Mouse (Mus musculus) embryonic fibroblast, embryonic 13.5 days (primary cell): ENCODE measurements at regions not wholly inside any gene's neighbourhood (a gene's known extent, or its start where the extent isn't known, plus 50 kb on each side); places are given as distances from the start of the nearest gene placed in this dataset.

Experiments used
- H3K27ac ChIP-seq: 2 replicates; pipeline ENCODE4 v1.5.1; 2012; ENCODE audit warnings: low read length, control low read depth, inconsistent platforms; ENCODE audit not compliant: insufficient read depth
- H3K4me1 ChIP-seq: 2 replicates; pipeline ENCODE4 v1.6.1; 2011; ENCODE audit warnings: low read length; ENCODE audit not compliant: control insufficient read depth, insufficient read depth
- H3K4me3 ChIP-seq: 2 replicates; pipeline ENCODE4 v1.5.1; 2011; ENCODE audit warnings: mild to moderate bottlenecking, control low read depth, low read length; ENCODE audit not compliant: insufficient read depth
- CTCF ChIP-seq: IDR thresholded peaks from 2 replicates; pipeline ENCODE4 v1.5.1; 2011; ENCODE audit warnings: mild to moderate bottlenecking, control low read depth, low read length, moderate library complexity, borderline replicate concordance; ENCODE audit not compliant: insufficient read depth
- POLR2A ChIP-seq: IDR thresholded peaks from 2 replicates; pipeline ENCODE4 v1.6.1; 2011; ENCODE audit warnings: low read depth, mild to moderate bottlenecking, control low read depth, low read length, moderate library complexity

DNA sequence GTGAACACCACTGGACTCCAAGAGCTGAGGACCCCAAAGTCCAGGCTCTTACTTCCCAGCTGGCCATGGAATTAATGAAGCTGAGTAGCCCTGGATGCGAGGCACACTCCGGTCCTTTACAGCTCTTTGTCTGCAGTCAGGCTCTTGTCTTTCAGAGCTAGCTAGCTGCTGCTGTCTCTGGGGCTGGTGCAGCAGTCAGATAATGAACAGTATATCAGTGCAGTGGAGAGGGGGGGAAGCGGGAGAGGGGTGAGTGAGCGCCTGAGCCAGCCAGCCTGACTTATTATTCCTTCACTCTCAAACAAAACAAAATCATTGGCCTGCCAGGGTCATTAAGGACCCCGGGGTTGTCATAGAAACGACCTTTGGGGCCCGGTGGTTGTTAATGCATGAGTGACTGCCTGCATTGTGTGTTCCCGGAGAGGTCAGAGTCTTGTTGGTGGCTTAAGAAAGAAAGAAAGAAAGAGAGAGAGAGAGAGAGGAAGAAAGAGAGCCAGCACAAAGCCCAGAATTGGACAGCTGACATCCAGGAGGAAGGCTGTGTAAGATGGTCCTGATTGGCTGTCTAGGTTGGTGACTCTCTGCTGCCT lies 350.2 kb upstream of the Zmiz1 start:
- TF ChIP-seq CTCF (no peak), POLR2A (no peak)
- Histone ChIP-seq H3K27ac (no peak overlapping the region), H3K4me1 (peaks cover 6% of the 10 kb centered on the region; the same call in 1 of the 2 replicates), H3K4me3 (no peak overlapping the region)

DNA sequence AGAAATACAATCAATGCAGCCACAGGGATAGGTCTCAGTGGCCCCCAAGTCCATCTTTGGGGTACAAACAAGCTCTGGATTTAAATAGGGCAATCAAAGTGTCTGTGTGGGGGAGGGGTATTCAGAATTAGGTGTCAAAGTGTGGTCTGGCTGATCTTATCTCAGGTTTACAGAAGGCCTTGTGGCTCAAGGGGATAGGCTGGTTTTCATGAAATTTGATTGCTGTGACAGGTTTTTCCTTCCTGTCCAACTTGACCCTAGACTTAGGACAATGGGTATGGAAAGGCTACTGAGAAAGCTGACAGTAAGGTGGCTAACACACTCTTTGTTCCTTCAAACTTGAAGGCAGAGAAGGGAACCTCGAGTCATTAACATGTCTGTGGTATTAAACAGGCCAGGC lies 349.3 kb upstream of the Zmiz1 start:
- Histone ChIP-seq H3K27ac (no peak overlapping the region), H3K4me3 (no peak overlapping the region), H3K4me1 (peaks cover 6% of the 10 kb centered on the region; the same call in 1 of the 2 replicates)
- TF ChIP-seq POLR2A (no peak), CTCF (no peak)

DNA sequence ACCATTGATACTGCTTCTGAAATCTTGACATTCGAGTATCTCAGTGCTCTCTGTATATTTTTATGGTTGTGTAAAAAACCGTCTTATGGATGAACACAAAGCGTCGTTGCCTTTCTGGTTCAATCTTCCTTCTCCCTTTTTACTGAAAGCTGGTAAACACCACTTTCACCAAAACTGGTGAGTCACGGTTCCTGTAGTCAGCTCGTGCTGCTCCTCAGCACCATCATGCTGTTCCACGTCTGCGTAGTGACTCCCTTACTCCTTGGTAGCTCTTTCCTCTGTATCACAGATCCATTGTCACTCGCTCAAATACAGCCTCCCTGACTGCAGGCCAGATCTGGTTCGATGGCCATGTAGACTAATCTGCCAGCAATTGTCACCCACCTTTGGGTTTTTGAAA lies 346.2 kb upstream of the Zmiz1 start:
- TF ChIP-seq CTCF: no peak
- TF ChIP-seq POLR2A: no peak
- Histone ChIP-seq H3K4me1 (no peaks in the 10 kb centered on the region; the same call in 1 of the 2 replicates), H3K4me3 (no peak overlapping the region), H3K27ac (no peak overlapping the region)

DNA sequence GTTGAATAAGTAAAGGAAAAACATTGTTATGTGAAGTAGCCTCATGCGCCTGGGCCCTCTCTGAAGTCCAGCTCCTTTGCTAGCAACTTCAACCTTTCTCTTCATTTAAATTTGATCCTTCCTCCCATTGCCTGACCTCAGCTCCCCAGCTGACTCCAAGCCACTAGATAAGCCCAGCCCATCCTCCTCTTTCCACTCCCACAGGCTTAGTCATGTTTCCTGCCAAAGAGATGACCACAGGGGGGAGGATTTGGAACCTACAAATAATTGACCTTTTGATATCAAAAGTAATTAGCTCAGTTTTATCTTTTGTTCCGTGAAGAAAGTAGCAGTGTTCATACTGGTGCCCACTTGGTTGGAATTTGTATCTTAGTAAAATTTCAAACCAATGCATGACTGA lies 345.7 kb upstream of the Zmiz1 start:
- TF ChIP-seq CTCF (no peak), POLR2A (no peak)
- Histone ChIP-seq H3K4me3 (no peak overlapping the region), H3K4me1 (no peaks in the 10 kb centered on the region; the same call in 1 of the 2 replicates), H3K27ac (no peak overlapping the region)

DNA sequence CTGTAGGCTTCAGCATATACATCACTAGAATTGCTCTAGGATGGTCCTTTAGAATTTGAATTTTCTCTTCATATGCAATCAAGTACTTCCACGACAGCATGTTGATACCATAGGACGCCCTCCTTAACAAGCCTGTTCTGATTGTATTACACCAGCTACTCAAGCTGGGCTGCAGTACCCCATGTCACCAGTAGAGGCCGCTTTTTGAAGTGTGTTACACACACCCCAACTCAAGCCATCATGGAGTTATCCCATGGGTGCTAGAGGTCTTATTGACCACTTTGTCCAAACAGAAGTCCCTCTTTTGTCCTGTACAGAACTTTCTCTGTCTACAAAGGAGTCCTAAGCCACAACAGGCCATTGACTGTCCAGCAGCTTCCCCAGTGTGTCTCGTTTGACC lies 342.6 kb upstream of the Zmiz1 start:
- no peak for TF ChIP-seq POLR2A
- TF ChIP-seq CTCF: peak; percentile 41; the same call in 1 of the 2 replicates
- Histone ChIP-seq H3K4me1 (no peaks in the 10 kb centered on the region; the same call in 1 of the 2 replicates), H3K27ac (no peak overlapping the region), H3K4me3 (no peak overlapping the region)

DNA sequence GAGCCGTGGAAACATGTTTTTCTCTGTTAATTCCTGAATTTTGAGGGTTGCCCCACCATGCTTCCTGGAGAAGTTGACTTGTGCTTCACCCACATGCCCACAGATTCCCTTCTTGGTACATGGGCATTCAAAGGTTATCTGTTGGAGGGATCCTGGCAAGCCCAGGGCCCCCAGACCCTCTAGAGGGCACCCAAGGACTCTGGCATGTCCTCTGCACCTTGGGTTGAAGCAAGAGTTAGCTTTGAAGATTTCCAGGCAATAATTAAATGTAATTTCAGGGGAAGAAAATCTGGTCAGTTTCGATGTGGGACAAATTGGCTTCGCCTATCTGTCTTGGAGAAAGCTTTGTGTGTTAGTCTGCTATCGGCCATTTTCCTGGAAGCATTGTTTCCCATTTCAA lies 339.0 kb upstream of the Zmiz1 start:
- Histone ChIP-seq H3K4me3 (no peak overlapping the region), H3K27ac (no peak overlapping the region), H3K4me1 (no peaks in the 10 kb centered on the region)
- TF ChIP-seq POLR2A: no peak
- no peak for TF ChIP-seq CTCF

DNA sequence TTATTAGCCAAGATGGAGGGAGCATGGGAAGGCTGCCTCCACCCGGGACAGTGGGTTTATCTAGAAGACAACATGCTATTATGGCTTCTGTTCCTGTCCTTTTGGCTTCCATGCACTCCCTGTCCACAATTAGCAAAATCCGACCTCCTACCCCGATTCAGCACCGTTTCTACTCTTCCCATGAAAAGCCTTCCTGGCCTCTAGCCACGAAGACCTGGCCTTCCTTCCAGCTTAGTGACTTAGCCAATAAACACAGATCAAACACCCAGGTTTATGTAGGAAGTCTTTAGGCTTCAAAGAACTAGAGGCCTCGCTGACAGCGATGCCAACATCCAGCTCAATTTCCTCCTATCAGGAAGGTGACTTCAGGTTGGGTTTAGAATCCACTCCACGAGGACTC lies 338.5 kb upstream of the Zmiz1 start:
- Histone ChIP-seq H3K4me1 (no peaks in the 10 kb centered on the region), H3K4me3 (no peak overlapping the region), H3K27ac (no peak overlapping the region)
- TF ChIP-seq POLR2A (no peak), CTCF (no peak)

DNA sequence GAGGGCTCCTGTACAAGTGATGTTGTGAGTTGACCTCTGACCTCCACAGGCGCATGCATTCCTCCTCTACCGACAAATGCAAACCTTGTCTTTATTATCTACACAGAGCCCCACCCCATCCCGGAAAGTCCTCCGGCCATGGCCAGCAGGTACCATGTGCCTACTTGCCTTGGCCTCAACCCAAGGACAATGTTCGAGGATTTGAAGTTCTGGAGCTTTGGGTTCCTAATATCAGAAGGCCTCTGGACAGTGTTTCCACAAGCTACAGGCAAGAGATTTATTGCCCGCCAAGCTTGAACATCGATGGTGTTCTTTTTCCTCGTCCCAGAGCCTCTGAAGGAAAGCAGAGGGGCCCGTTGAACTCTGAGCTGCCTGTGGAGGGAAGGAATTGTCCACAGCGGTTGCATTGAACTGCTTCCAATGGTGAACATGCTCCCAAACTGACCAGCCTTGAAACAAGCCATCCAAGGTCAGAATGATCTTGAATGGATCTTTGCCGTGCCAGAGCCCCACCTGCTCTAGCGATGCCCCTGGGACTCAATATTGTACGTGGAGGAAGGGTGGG lies 335.9 kb upstream of the Zmiz1 start:
- no peak overlapping the region for H3K27ac ChIP-seq
- H3K4me1 ChIP-seq: no peaks in the 10 kb centered on the region
- TF ChIP-seq CTCF (no peak), POLR2A (no peak)
- H3K4me3 ChIP-seq: no peak overlapping the region

DNA sequence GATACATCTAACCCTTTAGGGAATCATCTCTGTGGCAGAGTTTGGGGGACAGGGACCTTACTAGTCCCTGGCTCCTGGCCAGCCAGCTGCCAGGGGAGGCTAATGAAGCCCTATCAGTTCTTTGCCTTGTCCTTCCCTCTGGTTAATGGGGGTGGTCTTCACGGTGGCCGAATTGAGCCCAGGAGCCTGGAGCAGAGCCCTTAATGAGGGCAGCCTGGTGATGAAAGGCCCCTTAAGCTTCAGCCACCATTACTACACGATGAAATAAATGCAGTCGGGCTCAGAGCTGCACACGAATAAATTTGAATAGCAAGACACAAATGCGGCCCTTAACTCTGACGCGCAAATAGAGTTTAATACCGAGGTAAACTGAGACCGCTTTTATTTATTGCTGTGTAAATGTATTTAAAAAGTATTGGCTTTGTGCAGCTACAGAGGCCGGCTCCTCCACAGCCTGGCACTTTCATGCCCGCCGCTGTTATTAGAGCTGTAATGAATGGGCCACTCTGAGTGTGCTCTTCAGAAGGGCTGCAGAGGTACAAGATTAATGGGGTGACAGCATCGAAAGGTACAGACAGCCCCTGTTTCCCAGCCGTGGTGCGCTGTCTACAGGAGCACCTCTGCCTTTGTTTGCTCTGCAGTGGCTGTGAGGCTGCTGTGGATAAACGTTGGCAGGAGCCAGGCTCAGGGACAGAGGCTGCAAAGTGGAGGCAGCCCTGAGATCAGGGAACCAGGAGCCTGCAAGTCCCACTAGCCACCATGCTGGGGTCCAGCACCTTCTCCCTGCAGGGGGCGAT lies 335.2 kb upstream of the Zmiz1 start:
- Histone ChIP-seq H3K27ac (no peak overlapping the region), H3K4me3 (no peak overlapping the region), H3K4me1 (no peaks in the 10 kb centered on the region)
- TF ChIP-seq CTCF (no peak), POLR2A (no peak)

DNA sequence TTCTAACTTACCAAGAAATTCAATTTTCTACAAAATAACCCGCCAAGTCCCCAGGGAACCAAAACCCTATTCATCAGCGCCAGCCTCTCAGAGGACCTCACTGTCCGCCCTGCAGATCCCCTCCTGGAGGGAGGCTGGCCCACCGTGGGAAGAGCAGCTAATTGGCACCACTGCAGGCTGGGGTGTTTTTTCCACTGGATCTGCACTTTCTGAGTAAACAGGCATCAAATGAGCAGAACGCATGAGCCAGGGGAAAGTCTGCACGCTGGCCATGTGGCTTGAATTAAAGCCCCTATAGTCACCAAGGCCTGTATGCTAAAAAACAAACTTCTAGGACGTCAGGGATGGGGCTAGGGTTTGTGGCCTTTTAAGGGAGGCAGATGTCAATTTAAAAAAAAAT lies 332.4 kb upstream of the Zmiz1 start:
- no peak overlapping the region for H3K4me3 ChIP-seq
- TF ChIP-seq CTCF: no peak
- TF ChIP-seq POLR2A: no peak
- no peak overlapping the region for H3K27ac ChIP-seq
- no peaks in the 10 kb centered on the region for H3K4me1 ChIP-seq
